13 mouse cellular contexts compared by ENCODE assay signal in the genomic region with DNA sequence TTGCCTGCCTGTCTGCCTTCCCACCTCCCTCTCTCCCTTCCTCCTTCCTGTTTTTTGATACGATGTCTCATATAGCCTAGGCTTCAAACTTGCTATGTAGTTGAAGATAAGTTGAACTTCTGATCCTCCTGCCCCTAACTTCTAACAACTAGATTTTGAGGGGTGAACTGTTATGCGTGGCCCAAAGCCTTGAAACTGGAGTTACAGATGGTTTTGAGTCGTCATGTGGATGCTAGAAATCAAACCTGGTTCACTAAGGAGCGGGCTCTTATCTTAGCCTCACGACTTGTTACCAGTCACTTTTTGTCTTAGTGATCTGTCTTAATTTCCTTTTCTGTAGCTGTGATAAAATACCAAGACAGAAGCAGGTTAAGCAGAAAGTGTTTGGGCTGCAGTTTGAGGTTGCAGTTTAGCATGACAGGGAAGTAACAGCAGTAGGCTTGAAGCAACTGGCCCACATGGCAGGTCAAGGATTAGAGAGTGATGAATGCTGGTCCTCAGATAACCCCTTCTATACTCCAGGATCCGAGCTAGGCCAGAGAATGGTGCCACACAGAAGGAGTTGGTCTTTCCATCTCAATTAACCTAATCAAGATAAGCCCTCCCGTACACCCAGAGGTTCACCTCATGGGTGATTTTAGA. TPM values are rescaled to one million over a fixed set of nuclear protein-coding genes. Genes with fewer than 3 reads are reported as not detected.
DNase-seq lines count a peak whose midpoint lies in the region; ATAC-seq and TF ChIP-seq lines count a peak whose summit lies in the region.
"Had no signal": no experiment of that assay in that cellular context is flagged by ENCODE, and none has a peak within 500 bp of the region (broad histone marks: within the 10 kb centered on the region; RNA-seq: fewer than 3 reads in every experiment).

No protein-coding gene starts in this region.

- no peak overlapping the region for H3K4me3 ChIP-seq in gastrocnemius, adult 2 months
- H3K4me3 ChIP-seq in lung, postnatal 0 days (ENCODE audit: low read depth, low read length): no peak overlapping the region
- no peak overlapping the region for H3K4me3 ChIP-seq in intestine, embryonic 15.5 days (replicated peaks)
- H3K4me3 ChIP-seq in small intestine, adult 2 months (ENCODE audit: low read depth, low read length): no peak overlapping the region

- no peak for TF ChIP-seq EP300 in lung, postnatal 0 days (IDR thresholded peaks at IDR 0.05)

- peak overlapping the region; percentile 90 for H3K27ac ChIP-seq in gastrocnemius, adult 2 months
- H3K27ac ChIP-seq in lung, postnatal 0 days (ENCODE audit: low read length): peak overlapping the region; percentile 83
- no peak overlapping the region for H3K27ac ChIP-seq in intestine, embryonic 15.5 days
- H3K27ac ChIP-seq in small intestine, adult 2 months (ENCODE audit: insufficient read depth, low read depth, low read length): peak overlapping the region; percentile 27; the same call in 1 of the 2 replicates
- H3K27ac ChIP-seq: midbrain, embryonic 12.5 days had no signal

- H3K9ac ChIP-seq in lung, postnatal 0 days (replicated peaks; ENCODE audit: low read depth): no peak overlapping the region
- H3K9ac ChIP-seq in intestine, embryonic 15.5 days: 0 out of 2 replicates have a peak overlapping the region, but pooled peaks have one; percentile 87
- H3K9ac ChIP-seq: liver, embryonic 15.5 days had no signal

- H3K9me3 ChIP-seq in lung, postnatal 0 days (ENCODE audit: low read length): no peaks in the 10 kb centered on the region
- no peaks in the 10 kb centered on the region for H3K9me3 ChIP-seq in intestine, embryonic 15.5 days
- H3K9me3 ChIP-seq: liver, embryonic 15.5 days; midbrain, embryonic 12.5 days had no signal

- TF ChIP-seq POLR2A in small intestine, adult 2 months (IDR thresholded peaks at IDR 0.05; ENCODE audit: low read depth, low read length): no peak

- H3K36me3 ChIP-seq in lung, postnatal 0 days (ENCODE audit: insufficient read depth, low read length): peaks cover 13% of the 10 kb centered on the region; the same call in 1 of the 2 replicates
- H3K36me3 ChIP-seq in intestine, embryonic 15.5 days: peaks cover 13% of the 10 kb centered on the region
- H3K36me3 ChIP-seq in small intestine, adult 2 months (ENCODE audit: control insufficient read depth, insufficient read depth, low read length): peaks cover 18% of the 10 kb centered on the region

- H3K4me1 ChIP-seq in lung, postnatal 0 days (ENCODE audit: insufficient read depth, low read depth, low read length): peaks cover 8% of the 10 kb centered on the region; the same call in 1 of the 2 replicates
- H3K4me1 ChIP-seq in intestine, embryonic 15.5 days (replicated peaks): peaks cover 23% of the 10 kb centered on the region
- H3K4me1 ChIP-seq in small intestine, adult 2 months (ENCODE audit: control insufficient read depth, insufficient read depth, insufficient read length, low read length): peaks cover 21% of the 10 kb centered on the region

- no peaks in the 10 kb centered on the region for H3K27me3 ChIP-seq in lung, postnatal 0 days (replicated peaks; ENCODE audit: insufficient read depth, low read length)
- H3K27me3 ChIP-seq in intestine, embryonic 15.5 days (replicated peaks): no peaks in the 10 kb centered on the region
- no peaks in the 10 kb centered on the region for H3K27me3 ChIP-seq in small intestine, adult 2 months (ENCODE audit: control insufficient read depth, insufficient read depth, low read length)
- H3K27me3 ChIP-seq: liver, embryonic 15.5 days; midbrain, embryonic 12.5 days had no signal

- no peak for ATAC-seq in lung, postnatal 0 days
- ATAC-seq in intestine, embryonic 15.5 days: no peak

- WGBS in lung, postnatal 0 days: 67% methylated on average over 7 of the region's 7 CpGs
- WGBS in intestine, embryonic 15.5 days: 76% methylated on average over 7 of the region's 7 CpGs
- WGBS in small intestine, adult 2 months: 81% methylated on average over 7 of the region's 7 CpGs

- DNase-seq in gastrocnemius, adult 2 months: no peak
- no peak for DNase-seq in gastrocnemius, adult 18-20 months (ENCODE audit: low spot score)
- DNase-seq in lung, postnatal 0 days (ENCODE audit: low spot score): no peak
- no peak for DNase-seq in lung, adult 18-20 months
- DNase-seq in thymus, postnatal 10 days (ENCODE audit: low spot score in 2 of 2): no peak
- DNase-seq in layer of hippocampus, postnatal 25 days (ENCODE audit: extremely low spot score in 1 of 2, low spot score in 1 of 2): no peak
- DNase-seq: cerebellum, postnatal 14 days had no signal

- intact Hi-C loops in gastrocnemius, adult 2 months (cut with DNase I): loop anchor here (2.0 to 10.0 kb wide), 2 partner anchors 46 to 394 kb away; no protein-coding TSS in a partner anchor

- TF ChIP-seq CTCF in gastrocnemius, adult 2 months (IDR thresholded peaks at IDR 0.05): no peak
- TF ChIP-seq CTCF in lung, postnatal 0 days (IDR thresholded peaks at IDR 0.05): no peak
- no peak for TF ChIP-seq CTCF in small intestine, adult 2 months (IDR thresholded peaks at IDR 0.05; ENCODE audit: extremely low read depth, insufficient read length, insufficient replicate concordance, low read depth, low read length)

- no peak overlapping the region for H3K4me2 ChIP-seq in lung, postnatal 0 days (replicated peaks; ENCODE audit: low read depth, low read length)
- H3K4me2 ChIP-seq in intestine, embryonic 15.5 days (replicated peaks): no peak overlapping the region

RNA-seq across cellular contexts. Expression of gene Fam69b, which starts 12.9 kb away (rescaled TPM):
- total RNA-seq in gastrocnemius, adult 2 months (2021): 1 to 10 TPM; 1.0 to 2.3 TPM
- 1 to 10 TPM; 1.9 TPM for total RNA-seq in gastrocnemius, adult 18-20 months (2021)
- polyA plus RNA-seq in lung, postnatal 0 days (2015; fragmentation: Nextera tagmentation; extraction: Ambion mirVana): 6.2 and 8.2 TPM in 2 replicates
- polyA plus RNA-seq in intestine, embryonic 15.5 days (2015; fragmentation: Nextera tagmentation; extraction: Ambion mirVana): 31.1 and 32.6 TPM in 2 replicates
- polyA plus RNA-seq in small intestine, adult 2 months (2012; rRNA removed): 5.0 and 7.7 TPM in 2 replicates
- 10 to 100 TPM; 71.3 to 78.8 TPM for total RNA-seq in layer of hippocampus, postnatal 25 days (2021)

RNA-seq across cellular contexts. Expression of gene Lcn4, which starts 30.0 kb away (rescaled TPM):
- total RNA-seq in gastrocnemius, adult 2 months (2021): not detected
- total RNA-seq in gastrocnemius, adult 18-20 months (2021): not detected
- polyA plus RNA-seq in lung, postnatal 0 days (2015; fragmentation: Nextera tagmentation; extraction: Ambion mirVana): not detected in 2 replicates
- polyA plus RNA-seq in intestine, embryonic 15.5 days (2015; fragmentation: Nextera tagmentation; extraction: Ambion mirVana): not detected in 2 replicates
- not detected in 2 replicates for polyA plus RNA-seq in small intestine, adult 2 months (2012; rRNA removed)
- total RNA-seq in layer of hippocampus, postnatal 25 days (2021): not detected
- polyA plus RNA-seq: gonadal fat pad, adult 2 months; liver, embryonic 15.5 days; midbrain, embryonic 12.5 days had no signal

RNA-seq across cellular contexts. Expression of gene Agpat2, which starts 36.9 kb away (rescaled TPM):
- total RNA-seq in gastrocnemius, adult 2 months (2021): 1 to 10 TPM; 2.8 to 7.3 TPM
- total RNA-seq in gastrocnemius, adult 18-20 months (2021): 1 to 10 TPM; 6.3 to 7.5 TPM
- 59.5 and 72.8 TPM in 2 replicates for polyA plus RNA-seq in lung, postnatal 0 days (2015; fragmentation: Nextera tagmentation; extraction: Ambion mirVana)
- polyA plus RNA-seq in intestine, embryonic 15.5 days (2015; fragmentation: Nextera tagmentation; extraction: Ambion mirVana): 79.9 and 90.3 TPM in 2 replicates
- polyA plus RNA-seq in small intestine, adult 2 months (2012; rRNA removed): 288 and 515 TPM in 2 replicates
- total RNA-seq in layer of hippocampus, postnatal 25 days (2021): 1 to 10 TPM; 1.2 to 1.9 TPM

RNA-seq across cellular contexts. Expression of gene Gm20532, which starts 54.7 kb away (rescaled TPM):
- total RNA-seq in gastrocnemius, adult 2 months (2021): not detected
- total RNA-seq in gastrocnemius, adult 18-20 months (2021): not detected
- polyA plus RNA-seq in lung, postnatal 0 days (2015; fragmentation: Nextera tagmentation; extraction: Ambion mirVana): not detected in 2 replicates
- not detected in 2 replicates for polyA plus RNA-seq in intestine, embryonic 15.5 days (2015; fragmentation: Nextera tagmentation; extraction: Ambion mirVana)
- not detected in 2 replicates for polyA plus RNA-seq in small intestine, adult 2 months (2012; rRNA removed)
- total RNA-seq in layer of hippocampus, postnatal 25 days (2021): not detected
- polyA plus RNA-seq: gonadal fat pad, adult 2 months; liver, embryonic 15.5 days; midbrain, embryonic 12.5 days; spleen, adult 2 months had no signal

Comparison
In these comparisons a context has a peak if more than half of its experiments do, and no peak if none do; other contexts are left out.
1. RNA of gene Fam69b, which starts 12.9 kb away (total RNA-seq): 71.3 to 78.8 TPM in layer of hippocampus, postnatal 25 days; 1.0 to 2.3 TPM in gastrocnemius, adult 2 months and 1.9 TPM in gastrocnemius, adult 18-20 months; every median in the first group is over 10 times any median in the second.